10 mouse cellular contexts compared by ENCODE assay signal in the genomic region with DNA sequence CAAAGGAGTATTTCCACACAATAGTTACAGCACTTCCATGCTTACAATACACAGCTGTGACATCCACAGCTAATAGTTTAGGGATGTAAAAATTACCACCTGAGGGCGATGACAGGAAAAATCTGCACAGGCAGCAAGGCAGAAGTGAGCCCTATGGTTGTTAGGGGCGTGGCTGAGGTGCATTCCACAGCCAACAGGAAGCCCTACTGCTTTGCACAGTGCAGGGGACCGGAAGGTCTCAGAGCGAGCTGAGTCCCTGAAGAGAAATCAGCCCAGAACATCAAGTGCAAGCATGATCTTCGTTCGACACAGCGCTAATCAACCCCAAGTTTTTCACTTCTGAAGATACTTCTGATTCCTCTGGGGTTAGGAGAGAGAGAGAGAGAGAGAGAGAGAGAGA. TPM values are rescaled to one million over a fixed set of nuclear protein-coding genes. Genes with fewer than 3 reads are reported as not detected.
DNase-seq lines count a peak whose midpoint lies in the region; ATAC-seq lines count a peak whose summit lies in the region.
"Had no signal": no experiment of that assay in that cellular context is flagged by ENCODE, and none has a peak within 500 bp of the region (broad histone marks: within the 10 kb centered on the region; RNA-seq: fewer than 3 reads in every experiment).

No protein-coding gene starts in this region.

- no peaks in the 10 kb centered on the region for H3K27me3 ChIP-seq in heart, embryonic 15.5 days
- H3K27me3 ChIP-seq: midbrain, embryonic 12.5 days had no signal

- DNase-seq in kidney, postnatal 14 days: peak; percentile 27
- no peak for DNase-seq in kidney, adult 11 months
- peak; percentile 35 for DNase-seq in lung, postnatal 36 days
- DNase-seq in thymus, postnatal 25 days: peak; percentile 74
- DNase-seq in Muller cell, postnatal 12 days (ENCODE audit: inconsistent ontology term): no peak
- no peak for DNase-seq in adrenal gland, postnatal 25 days
- DNase-seq in layer of hippocampus, adult 9-10 months (ENCODE audit: low spot score): no peak

- no peak overlapping the region for H3K4me3 ChIP-seq in heart, embryonic 15.5 days
- H3K4me3 ChIP-seq: hindbrain, embryonic 10.5 days; midbrain, embryonic 12.5 days had no signal

- no peaks in the 10 kb centered on the region for H3K36me3 ChIP-seq in heart, embryonic 15.5 days
- H3K36me3 ChIP-seq: hindbrain, embryonic 10.5 days; midbrain, embryonic 12.5 days had no signal

- no peaks in the 10 kb centered on the region for H3K9me3 ChIP-seq in heart, embryonic 15.5 days (replicated peaks)
- H3K9me3 ChIP-seq: midbrain, embryonic 12.5 days had no signal

- 0 out of 2 replicates have a peak overlapping the region, but pooled peaks have one; percentile 15 for H3K4me2 ChIP-seq in heart, embryonic 15.5 days
- H3K4me2 ChIP-seq: midbrain, embryonic 12.5 days had no signal

- H3K9ac ChIP-seq in heart, embryonic 15.5 days: no peak overlapping the region
- H3K9ac ChIP-seq: midbrain, embryonic 12.5 days had no signal

- peak; percentile 84; the same call in 1 of the 2 replicates for ATAC-seq in heart, embryonic 15.5 days (replicated peaks; ENCODE audit: insufficient number of reproducible peaks, insufficient read depth, low FRiP score, low read depth)

- no peak overlapping the region; the same call in 1 of the 2 replicates for H3K27ac ChIP-seq in heart, embryonic 15.5 days
- H3K27ac ChIP-seq: hindbrain, embryonic 10.5 days; midbrain, embryonic 12.5 days had no signal

- H3K4me1 ChIP-seq in heart, embryonic 15.5 days (replicated peaks): peaks cover 10% of the 10 kb centered on the region
- H3K4me1 ChIP-seq: midbrain, embryonic 12.5 days had no signal

- 20% methylated on average over 7 of the region's 7 CpGs for WGBS in heart, embryonic 15.5 days

RNA-seq across cellular contexts. Expression of gene Acp6, which starts 34.4 kb away (rescaled TPM):
- 50.7 and 54.9 TPM in 2 replicates for polyA plus RNA-seq in heart, embryonic 15.5 days (2015; fragmentation: Nextera tagmentation; extraction: Ambion mirVana)
- total RNA-seq in adrenal gland, postnatal 25 days (2021): 61.5 and 65.3 TPM in 2 replicates

Comparison
In these comparisons a context has a peak if more than half of its experiments do, and no peak if none do; other contexts are left out.
1. DNase-seq: peak in kidney, postnatal 14 days (single experiment), lung, postnatal 36 days (single experiment) and thymus, postnatal 25 days (single experiment); none in kidney, adult 11 months (single experiment), Muller cell, postnatal 12 days (single experiment), adrenal gland, postnatal 25 days (single experiment) and layer of hippocampus, adult 9-10 months (single experiment).